Mouse (Mus musculus): ENCODE measurements around the gene Olfr593. TPM values are rescaled to one million over a fixed set of nuclear protein-coding genes. Genes with fewer than 3 reads are reported as not detected.
"Not testable (repeated sequence)": the region's sequence is repeated elsewhere in the genome, so short reads cannot be mapped to it uniquely, and the experiment has no call there.

Olfr593 gene
- not detected in 2 replicates for polyA plus RNA-seq (2014; fragmentation: Nextera tagmentation; extraction: Ambion mirVana)

GRCm38 (mm10) chr7:103211562-103211961 is at the start of gene Olfr593:
Olfr593 (plus strand) TSS chr7:103211862.
- no peak within 1 kb of the TSS for H3K27ac ChIP-seq (ENCODE audit: low read depth, low read length)
- 86% methylated on average over 1 of the region's 1 CpGs for WGBS
- H3K9me3 ChIP-seq (ENCODE audit: control insufficient read depth, low read length), result no peaks in the 10 kb centered on the region
- ATAC-seq (replicated peaks; ENCODE audit: low FRiP score) (no peak), DNase-seq (ENCODE audit: low spot score) (no peak)
- no peaks in the 10 kb centered on the region for H3K36me3 ChIP-seq (ENCODE audit: control insufficient read depth, insufficient read depth, low read length)
- H3K4me2 ChIP-seq (ENCODE audit: low read depth, low read length, severe bottlenecking), result no peak within 1 kb of the TSS
- no peaks in the 10 kb centered on the region for H3K27me3 ChIP-seq (ENCODE audit: control insufficient read depth, insufficient read depth, low read length)
- H3K4me1 ChIP-seq (replicated peaks; ENCODE audit: control insufficient read depth, insufficient read depth, low read length), result no peaks in the 10 kb centered on the region
- H3K4me3 ChIP-seq (ENCODE audit: low read depth, low read length), result no peak within 1 kb of the TSS
- no peak within 1 kb of the TSS for H3K9ac ChIP-seq (ENCODE audit: low read length)

- Histone ChIP-seq H3K36me3 (ENCODE audit: control insufficient read depth, insufficient read depth, low read length) (no peaks in the 10 kb centered on the region), H3K9ac (ENCODE audit: low read length) (no peak overlapping the region), H3K27ac (ENCODE audit: low read depth, low read length) (no peak overlapping the region), H3K4me1 (replicated peaks; ENCODE audit: control insufficient read depth, insufficient read depth, low read length) (no peaks in the 10 kb centered on the region), H3K27me3 (ENCODE audit: control insufficient read depth, insufficient read depth, low read length) (no peaks in the 10 kb centered on the region), H3K4me2 (ENCODE audit: low read depth, low read length, severe bottlenecking) (no peak overlapping the region), H3K4me3 (ENCODE audit: low read depth, low read length) (no peak overlapping the region), H3K9me3 (ENCODE audit: control insufficient read depth, low read length) (no peaks in the 10 kb centered on the region)
- 81% methylated on average over 5 of the region's 5 CpGs for WGBS
- no peak for DNase-seq (ENCODE audit: low spot score)
- no peak for ATAC-seq (replicated peaks; ENCODE audit: low FRiP score)
Observed at GRCm38 (mm10) chr7:103169697-103170096, 42.0 kb upstream of the Olfr593 start.

GRCm38 (mm10) chr7:103178240-103178639 is 33.4 kb upstream of the Olfr593 start, which contains the start of gene Olfr591:
Olfr591 (minus strand) TSS chr7:103178340.
- H3K27me3 ChIP-seq (ENCODE audit: control insufficient read depth, insufficient read depth, low read length), result no peaks in the 10 kb centered on the region
- no peak within 1 kb of the TSS for H3K4me2 ChIP-seq (ENCODE audit: low read depth, low read length, severe bottlenecking)
- H3K36me3 ChIP-seq (ENCODE audit: control insufficient read depth, insufficient read depth, low read length), result no peaks in the 10 kb centered on the region
- no peak for ATAC-seq (replicated peaks; ENCODE audit: low FRiP score)
- H3K4me1 ChIP-seq (replicated peaks; ENCODE audit: control insufficient read depth, insufficient read depth, low read length), result no peaks in the 10 kb centered on the region
- no peak within 1 kb of the TSS for H3K4me3 ChIP-seq (ENCODE audit: low read depth, low read length)
- no peak for DNase-seq (ENCODE audit: low spot score)
- H3K9me3 ChIP-seq (ENCODE audit: control insufficient read depth, low read length), result peaks cover 3% of the 10 kb centered on the region; the same call in 1 of the 2 replicates
- no peak within 1 kb of the TSS for H3K27ac ChIP-seq (ENCODE audit: low read depth, low read length)
- H3K9ac ChIP-seq (ENCODE audit: low read length), result no peak within 1 kb of the TSS
- WGBS, result 73% methylated on average over 1 of the region's 1 CpGs

- DNase-seq (ENCODE audit: low spot score); H3K4me1 ChIP-seq (replicated peaks; ENCODE audit: control insufficient read depth, insufficient read depth, low read length); H3K9me3 ChIP-seq (ENCODE audit: control insufficient read depth, low read length); H3K27ac ChIP-seq (ENCODE audit: low read depth, low read length); H3K27me3 ChIP-seq (ENCODE audit: control insufficient read depth, insufficient read depth, low read length); H3K9ac ChIP-seq (ENCODE audit: low read length); H3K36me3 ChIP-seq (ENCODE audit: control insufficient read depth, insufficient read depth, low read length); ATAC-seq (replicated peaks; ENCODE audit: low FRiP score); H3K4me3 ChIP-seq (ENCODE audit: low read depth, low read length); H3K4me2 ChIP-seq (ENCODE audit: low read depth, low read length, severe bottlenecking): not testable (repeated sequence)
- WGBS, result 69% methylated on average over 1 of the region's 1 CpGs
Observed at GRCm38 (mm10) chr7:103184503-103184902, 27.2 kb upstream of the Olfr593 start, which contains the start of gene Olfr592. Olfr592 (plus strand) TSS chr7:103184803.

- not testable (repeated sequence) for H3K9me3 ChIP-seq (ENCODE audit: control insufficient read depth, low read length); H3K4me3 ChIP-seq (ENCODE audit: low read depth, low read length); H3K27ac ChIP-seq (ENCODE audit: low read depth, low read length); DNase-seq (ENCODE audit: low spot score); H3K4me2 ChIP-seq (ENCODE audit: low read depth, low read length, severe bottlenecking); H3K9ac ChIP-seq (ENCODE audit: low read length); H3K4me1 ChIP-seq (replicated peaks; ENCODE audit: control insufficient read depth, insufficient read depth, low read length); H3K36me3 ChIP-seq (ENCODE audit: control insufficient read depth, insufficient read depth, low read length); H3K27me3 ChIP-seq (ENCODE audit: control insufficient read depth, insufficient read depth, low read length); ATAC-seq (replicated peaks; ENCODE audit: low FRiP score)
- 85% methylated on average over 5 of the region's 5 CpGs for WGBS
Observed at GRCm38 (mm10) chr7:103212050-103212449, 388 bp downstream of the Olfr593 start.

- Histone ChIP-seq H3K4me3 (ENCODE audit: low read depth, low read length) (no peak within 1 kb of the TSS), H3K9me3 (ENCODE audit: control insufficient read depth, low read length) (no peaks in the 10 kb centered on the region), H3K9ac (ENCODE audit: low read length) (no peak within 1 kb of the TSS), H3K27me3 (ENCODE audit: control insufficient read depth, insufficient read depth, low read length) (no peaks in the 10 kb centered on the region), H3K4me1 (replicated peaks; ENCODE audit: control insufficient read depth, insufficient read depth, low read length) (no peaks in the 10 kb centered on the region), H3K27ac (ENCODE audit: low read depth, low read length) (no peak within 1 kb of the TSS), H3K36me3 (ENCODE audit: control insufficient read depth, insufficient read depth, low read length) (no peaks in the 10 kb centered on the region), H3K4me2 (ENCODE audit: low read depth, low read length, severe bottlenecking) (no peak within 1 kb of the TSS)
- ATAC-seq (replicated peaks; ENCODE audit: low FRiP score) (no peak), DNase-seq (ENCODE audit: low spot score) (no peak)
Observed at GRCm38 (mm10) chr7:103216696-103217095, 5.0 kb downstream of the Olfr593 start, which contains the start of gene Olfr594. Olfr594 (plus strand) TSS chr7:103216996.

- not testable (repeated sequence) for H3K4me2 ChIP-seq (ENCODE audit: low read depth, low read length, severe bottlenecking); H3K27ac ChIP-seq (ENCODE audit: low read depth, low read length); H3K27me3 ChIP-seq (ENCODE audit: control insufficient read depth, insufficient read depth, low read length); DNase-seq (ENCODE audit: low spot score); ATAC-seq (replicated peaks; ENCODE audit: low FRiP score); H3K9me3 ChIP-seq (ENCODE audit: control insufficient read depth, low read length); H3K4me1 ChIP-seq (replicated peaks; ENCODE audit: control insufficient read depth, insufficient read depth, low read length); H3K4me3 ChIP-seq (ENCODE audit: low read depth, low read length); H3K36me3 ChIP-seq (ENCODE audit: control insufficient read depth, insufficient read depth, low read length); H3K9ac ChIP-seq (ENCODE audit: low read length)
Observed at GRCm38 (mm10) chr7:103252405-103252804, 40.7 kb downstream of the Olfr593 start, which contains the start of gene Usp17ld. Usp17ld (minus strand) TSS chr7:103252505.

Small RNA genes lying within 50 kb of the gene (microRNA-seq; reads per million reads assigned to microRNA genes)
- gene Gm25171 (ENCODE audit: insufficient number of aligned reads), result not detected

Other genes with a start within 250 kb of the Olfr593 start
- gene Olfr576, start 249.2 kb upstream of the Olfr593 start, polyA plus RNA-seq (2014; fragmentation: Nextera tagmentation; extraction: Ambion mirVana), result not detected in 2 replicates
- gene Olfr577, start 235.9 kb upstream of the Olfr593 start, polyA plus RNA-seq (2014; fragmentation: Nextera tagmentation; extraction: Ambion mirVana), result not detected in 2 replicates
- gene Olfr578, start 222.5 kb upstream of the Olfr593 start, polyA plus RNA-seq (2014; fragmentation: Nextera tagmentation; extraction: Ambion mirVana), result not detected in 2 replicates
- not detected in 2 replicates for gene Olfr582, start 173.8 kb upstream of the Olfr593 start, polyA plus RNA-seq (2014; fragmentation: Nextera tagmentation; extraction: Ambion mirVana)
- not detected in 2 replicates for gene Olfr583, start 160.6 kb upstream of the Olfr593 start, polyA plus RNA-seq (2014; fragmentation: Nextera tagmentation; extraction: Ambion mirVana)
- gene Olfr584, start 130.0 kb upstream of the Olfr593 start, polyA plus RNA-seq (2014; fragmentation: Nextera tagmentation; extraction: Ambion mirVana), result not detected in 2 replicates
- gene Olfr585, start 114.1 kb upstream of the Olfr593 start, polyA plus RNA-seq (2014; fragmentation: Nextera tagmentation; extraction: Ambion mirVana), result not detected in 2 replicates
- not detected in 2 replicates for gene Olfr586, start 86.2 kb upstream of the Olfr593 start, polyA plus RNA-seq (2014; fragmentation: Nextera tagmentation; extraction: Ambion mirVana)
- not detected in 2 replicates for gene Olfr588-ps1, start 71.0 kb upstream of the Olfr593 start, polyA plus RNA-seq (2014; fragmentation: Nextera tagmentation; extraction: Ambion mirVana)
- gene Olfr589, start 55.5 kb upstream of the Olfr593 start, polyA plus RNA-seq (2014; fragmentation: Nextera tagmentation; extraction: Ambion mirVana), result not detected in 2 replicates
- not detected in 2 replicates for gene Olfr591, start 33.5 kb upstream of the Olfr593 start, polyA plus RNA-seq (2014; fragmentation: Nextera tagmentation; extraction: Ambion mirVana)
- not detected in 2 replicates for gene Olfr592, start 27.1 kb upstream of the Olfr593 start, polyA plus RNA-seq (2014; fragmentation: Nextera tagmentation; extraction: Ambion mirVana)
- not detected in 2 replicates for gene Olfr594, start 5.1 kb downstream of the Olfr593 start, polyA plus RNA-seq (2014; fragmentation: Nextera tagmentation; extraction: Ambion mirVana)
- not detected in 2 replicates for gene Usp17ld, start 40.6 kb downstream of the Olfr593 start, polyA plus RNA-seq (2014; fragmentation: Nextera tagmentation; extraction: Ambion mirVana)
- not detected in 2 replicates for gene Olfr596, start 93.8 kb downstream of the Olfr593 start, polyA plus RNA-seq (2014; fragmentation: Nextera tagmentation; extraction: Ambion mirVana)
- gene Olfr597, start 104.5 kb downstream of the Olfr593 start, polyA plus RNA-seq (2014; fragmentation: Nextera tagmentation; extraction: Ambion mirVana), result not detected in 2 replicates
- gene Olfr598, start 111.7 kb downstream of the Olfr593 start, polyA plus RNA-seq (2014; fragmentation: Nextera tagmentation; extraction: Ambion mirVana), result not detected in 2 replicates
- gene Olfr599, start 124.1 kb downstream of the Olfr593 start, polyA plus RNA-seq (2014; fragmentation: Nextera tagmentation; extraction: Ambion mirVana), result not detected in 2 replicates
- gene Olfr600, start 137.8 kb downstream of the Olfr593 start, polyA plus RNA-seq (2014; fragmentation: Nextera tagmentation; extraction: Ambion mirVana), result not detected in 2 replicates
- gene Olfr601, start 150.8 kb downstream of the Olfr593 start, polyA plus RNA-seq (2014; fragmentation: Nextera tagmentation; extraction: Ambion mirVana), result not detected in 2 replicates
- not detected in 2 replicates for gene Olfr603, start 174.3 kb downstream of the Olfr593 start, polyA plus RNA-seq (2014; fragmentation: Nextera tagmentation; extraction: Ambion mirVana)
- gene Usp17lc, start 203.2 kb downstream of the Olfr593 start, polyA plus RNA-seq (2014; fragmentation: Nextera tagmentation; extraction: Ambion mirVana), result not detected in 2 replicates
- not detected in 2 replicates for gene Olfr605, start 233.6 kb downstream of the Olfr593 start, polyA plus RNA-seq (2014; fragmentation: Nextera tagmentation; extraction: Ambion mirVana)
- not detected in 2 replicates for gene Olfr606, start 237.2 kb downstream of the Olfr593 start, polyA plus RNA-seq (2014; fragmentation: Nextera tagmentation; extraction: Ambion mirVana)